Mouse (Mus musculus): ENCODE data around the gene Prr23a1. TPM values are rescaled to one million over a fixed set of nuclear protein-coding genes. Genes with fewer than 3 reads are reported as not detected.
"Not testable (repeated sequence)": the region's sequence is repeated elsewhere in the genome, so short reads cannot be mapped to it uniquely, and the experiment has no call there.

Prr23a1 gene
- polyA plus RNA-seq (2015; fragmentation: Nextera tagmentation; extraction: Ambion mirVana), result not detected in 2 replicates

GRCm38 (mm10) chr9:98842117-98842516 is at the start of gene Prr23a1:
Gene Prr23a1 (plus strand): TSS chr9:98842503.
- Histone ChIP-seq H3K27ac (ENCODE audit: low read depth, low read length) (no peak within 1 kb of the TSS), H3K4me1 (replicated peaks; ENCODE audit: control insufficient read depth, insufficient read depth, low read length) (no peaks in the 10 kb centered on the region), H3K4me2 (replicated peaks; ENCODE audit: low read depth) (no peak within 1 kb of the TSS), H3K9me3 (ENCODE audit: control insufficient read depth) (no peaks in the 10 kb centered on the region), H3K4me3 (ENCODE audit: low read depth, low read length) (no peak within 1 kb of the TSS), H3K27me3 (replicated peaks; ENCODE audit: control insufficient read depth, insufficient read depth, low read length) (no peaks in the 10 kb centered on the region), H3K36me3 (ENCODE audit: control insufficient read depth, insufficient read depth) (no peaks in the 10 kb centered on the region), H3K9ac (ENCODE audit: low read depth, low read length) (no peak within 1 kb of the TSS)
- ATAC-seq, result no peak
- 58% methylated on average over 22 of the region's 22 CpGs for WGBS
- TF ChIP-seq CTCF (IDR thresholded peaks at IDR 0.05; ENCODE audit: low read depth), result no peak

- Histone ChIP-seq H3K27me3 (replicated peaks; ENCODE audit: control insufficient read depth, insufficient read depth, low read length) (no peaks in the 10 kb centered on the region), H3K9ac (ENCODE audit: low read depth, low read length) (no peak overlapping the region), H3K4me2 (replicated peaks; ENCODE audit: low read depth) (no peak overlapping the region), H3K9me3 (ENCODE audit: control insufficient read depth) (no peaks in the 10 kb centered on the region), H3K36me3 (ENCODE audit: control insufficient read depth, insufficient read depth) (no peaks in the 10 kb centered on the region), H3K4me3 (ENCODE audit: low read depth, low read length) (no peak overlapping the region), H3K27ac (ENCODE audit: low read depth, low read length) (no peak overlapping the region), H3K4me1 (replicated peaks; ENCODE audit: control insufficient read depth, insufficient read depth, low read length) (no peaks in the 10 kb centered on the region)
- no peak for ATAC-seq
- WGBS, result 74% methylated on average over 1 of the region's 1 CpGs
- no peak for TF ChIP-seq CTCF (IDR thresholded peaks at IDR 0.05; ENCODE audit: low read depth)
These were observed 43.3 kb upstream of the Prr23a1 start for GRCm38 (mm10) chr9:98799021-98799420.

GRCm38 (mm10) chr9:98803971-98804370 is 38.3 kb upstream of the Prr23a1 start:
- no peak for ATAC-seq
- Histone ChIP-seq H3K27me3 (replicated peaks; ENCODE audit: control insufficient read depth, insufficient read depth, low read length) (no peaks in the 10 kb centered on the region), H3K9ac (ENCODE audit: low read depth, low read length) (no peak overlapping the region), H3K4me2 (replicated peaks; ENCODE audit: low read depth) (no peak overlapping the region), H3K9me3 (ENCODE audit: control insufficient read depth) (no peaks in the 10 kb centered on the region), H3K4me3 (ENCODE audit: low read depth, low read length) (no peak overlapping the region), H3K4me1 (replicated peaks; ENCODE audit: control insufficient read depth, insufficient read depth, low read length) (no peaks in the 10 kb centered on the region), H3K36me3 (ENCODE audit: control insufficient read depth, insufficient read depth) (no peaks in the 10 kb centered on the region), H3K27ac (ENCODE audit: low read depth, low read length) (no peak overlapping the region)
- no peak for TF ChIP-seq CTCF (IDR thresholded peaks at IDR 0.05; ENCODE audit: low read depth)
- 77% methylated on average over 12 of the region's 12 CpGs for WGBS

- 57% methylated on average over 15 of the region's 15 CpGs for WGBS
- no peak for ATAC-seq
- Histone ChIP-seq H3K4me2 (replicated peaks; ENCODE audit: low read depth) (no peak overlapping the region), H3K4me1 (replicated peaks; ENCODE audit: control insufficient read depth, insufficient read depth, low read length) (no peaks in the 10 kb centered on the region), H3K4me3 (ENCODE audit: low read depth, low read length) (no peak overlapping the region), H3K9ac (ENCODE audit: low read depth, low read length) (no peak overlapping the region), H3K9me3 (ENCODE audit: control insufficient read depth) (no peaks in the 10 kb centered on the region), H3K36me3 (ENCODE audit: control insufficient read depth, insufficient read depth) (no peaks in the 10 kb centered on the region), H3K27me3 (replicated peaks; ENCODE audit: control insufficient read depth, insufficient read depth, low read length) (no peaks in the 10 kb centered on the region), H3K27ac (ENCODE audit: low read depth, low read length) (no peak overlapping the region)
- no peak for TF ChIP-seq CTCF (IDR thresholded peaks at IDR 0.05; ENCODE audit: low read depth)
These were observed 36.8 kb upstream of the Prr23a1 start for GRCm38 (mm10) chr9:98805511-98805910.

- no peaks in the 10 kb centered on the region for H3K9me3 ChIP-seq (ENCODE audit: control insufficient read depth)
- no peak overlapping the region for H3K4me3 ChIP-seq (ENCODE audit: low read depth, low read length)
- H3K27me3 ChIP-seq (replicated peaks; ENCODE audit: control insufficient read depth, insufficient read depth, low read length), result no peaks in the 10 kb centered on the region
- no peak for TF ChIP-seq CTCF (IDR thresholded peaks at IDR 0.05; ENCODE audit: low read depth)
- no peak overlapping the region for H3K9ac ChIP-seq (ENCODE audit: low read depth, low read length)
- no peak overlapping the region for H3K27ac ChIP-seq (ENCODE audit: low read depth, low read length)
- H3K4me1 ChIP-seq (replicated peaks; ENCODE audit: control insufficient read depth, insufficient read depth, low read length), result no peaks in the 10 kb centered on the region
- H3K36me3 ChIP-seq (ENCODE audit: control insufficient read depth, insufficient read depth), result no peaks in the 10 kb centered on the region
- ATAC-seq, result no peak
- no peak overlapping the region for H3K4me2 ChIP-seq (replicated peaks; ENCODE audit: low read depth)
- WGBS, result 77% methylated on average over 3 of the region's 3 CpGs
These were observed 36.4 kb upstream of the Prr23a1 start for GRCm38 (mm10) chr9:98805934-98806333.

- Histone ChIP-seq H3K4me2 (replicated peaks; ENCODE audit: low read depth) (no peak overlapping the region), H3K9me3 (ENCODE audit: control insufficient read depth) (no peaks in the 10 kb centered on the region), H3K9ac (ENCODE audit: low read depth, low read length) (no peak overlapping the region), H3K4me1 (replicated peaks; ENCODE audit: control insufficient read depth, insufficient read depth, low read length) (no peaks in the 10 kb centered on the region), H3K36me3 (ENCODE audit: control insufficient read depth, insufficient read depth) (no peaks in the 10 kb centered on the region), H3K4me3 (ENCODE audit: low read depth, low read length) (no peak overlapping the region), H3K27me3 (replicated peaks; ENCODE audit: control insufficient read depth, insufficient read depth, low read length) (no peaks in the 10 kb centered on the region), H3K27ac (ENCODE audit: low read depth, low read length) (no peak overlapping the region)
- no peak for TF ChIP-seq CTCF (IDR thresholded peaks at IDR 0.05; ENCODE audit: low read depth)
- no peak for ATAC-seq
- WGBS, result 87% methylated on average over 8 of the region's 8 CpGs
These were observed 34.7 kb upstream of the Prr23a1 start for GRCm38 (mm10) chr9:98807631-98808030.

GRCm38 (mm10) chr9:98809526-98809925 is 32.8 kb upstream of the Prr23a1 start:
- not testable (repeated sequence) for H3K4me3 ChIP-seq (ENCODE audit: low read depth, low read length); H3K9me3 ChIP-seq (ENCODE audit: control insufficient read depth); H3K36me3 ChIP-seq (ENCODE audit: control insufficient read depth, insufficient read depth); H3K4me2 ChIP-seq (replicated peaks; ENCODE audit: low read depth); H3K27ac ChIP-seq (ENCODE audit: low read depth, low read length); H3K9ac ChIP-seq (ENCODE audit: low read depth, low read length); H3K4me1 ChIP-seq (replicated peaks; ENCODE audit: control insufficient read depth, insufficient read depth, low read length); ATAC-seq; H3K27me3 ChIP-seq (replicated peaks; ENCODE audit: control insufficient read depth, insufficient read depth, low read length)
- TF ChIP-seq CTCF (IDR thresholded peaks at IDR 0.05; ENCODE audit: low read depth), result peak; percentile 70
- 75% methylated on average over 2 of the region's 2 CpGs for WGBS

Data from intestine, postnatal 0 days (tissue).